Mouse (Mus musculus) forebrain, embryonic 15.5 days (tissue): ENCODE measurements around the gene Tsc1. TPM values are rescaled to one million over a fixed set of nuclear protein-coding genes. Genes with fewer than 3 reads are reported as not detected.

Experiments
- ATAC-seq: fragments of 200-750 bp; cut with Nextera tagmentation; replicated peaks from 2 replicates; pipeline ENCODE4 v1.8.0; 2017; ENCODE audit warnings: mild to moderate bottlenecking, moderate TSS enrichment, moderate library complexity
- H3K27ac ChIP-seq: fragments of 300-500 bp; sonication (generic); replicated peaks from 2 replicates; pipeline ENCODE4 v1.5.1; 2015; ENCODE audit warnings: mild to moderate bottlenecking, inconsistent platforms
- H3K27me3 ChIP-seq: fragments of 300-500 bp; sonication (generic); 2 replicates; pipeline ENCODE4 v1.6.1; 2015; ENCODE audit warnings: inconsistent platforms
- H3K36me3 ChIP-seq: fragments of 300-500 bp; sonication (generic); 2 replicates; pipeline ENCODE4 v1.6.1; 2015; ENCODE audit warnings: mild to moderate bottlenecking, inconsistent platforms
- H3K4me1 ChIP-seq: fragments of 300-500 bp; sonication (generic); 2 replicates; pipeline ENCODE4 v1.6.1; 2015; ENCODE audit warnings: inconsistent platforms
- H3K4me2 ChIP-seq: fragments of 300-500 bp; sonication (generic); replicated peaks from 2 replicates; pipeline ENCODE4 v1.6.1; 2015; ENCODE audit warnings: mild to moderate bottlenecking, inconsistent platforms
- H3K4me3 ChIP-seq: fragments of 300-500 bp; sonication (generic); 2 replicates; pipeline ENCODE4 v1.5.1; 2015; ENCODE audit warnings: mild to moderate bottlenecking, inconsistent platforms
- H3K9ac ChIP-seq: fragments of 300-500 bp; sonication (generic); replicated peaks from 2 replicates; pipeline ENCODE4 v1.6.1; 2015; ENCODE audit warnings: mild to moderate bottlenecking, inconsistent platforms
- H3K9me3 ChIP-seq: fragments of 300-500 bp; sonication (generic); 2 replicates; pipeline ENCODE4 v1.6.1; 2016; ENCODE audit warnings: inconsistent platforms
- WGBS: fragments of 180-500 bp; shearing (Covaris S2); methylation state at CpG from one replicate; pipeline ENCODE4 v1.1.7; 2015; ENCODE audit warnings: mixed read lengths; 5-methylcytosine and 5-hydroxymethylcytosine counted together
- polyA plus RNA-seq: library from polyadenylated mRNA; unstranded; fragments of >200 nt; fragmentation: Nextera tagmentation; extraction: Ambion mirVana; gene quantifications from 2 replicates; pipeline ENCODE4 v1.2.1, GENCODE M21; 2015

Tsc1 gene
- polyA plus RNA-seq, 1 experiment from 2014 or later = 35.8 TPM

DNA sequence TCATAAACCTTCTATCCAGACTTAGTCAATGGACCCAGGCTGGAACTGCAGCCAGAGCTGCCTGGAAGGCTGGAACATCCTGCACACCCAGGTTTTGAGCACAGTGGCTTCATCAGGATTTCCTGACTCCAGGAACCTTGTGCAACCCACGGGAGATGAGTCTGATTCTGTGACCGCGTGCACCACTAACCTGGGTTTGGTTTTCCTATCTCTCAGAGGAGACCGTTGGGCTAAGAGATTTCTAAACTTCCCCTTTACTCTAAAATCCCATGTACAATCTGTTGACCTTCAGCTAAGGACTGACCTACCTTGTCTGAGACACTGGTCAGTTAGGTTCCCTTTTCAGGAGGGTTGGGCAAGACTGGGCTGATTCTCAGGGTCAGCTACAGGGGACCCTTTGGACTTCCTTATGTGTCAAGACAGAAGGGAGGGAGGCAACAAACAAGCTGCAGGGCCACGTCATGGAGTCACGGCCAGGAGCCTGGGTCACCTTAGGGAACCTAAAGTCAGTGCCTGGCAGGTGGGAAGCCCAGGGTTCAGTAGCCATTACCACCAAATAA lies 22.2 kb upstream of the Tsc1 start:
- WGBS = 87% methylated on average over 6 of the region's 6 CpGs
- H3K9me3 ChIP-seq = no peaks in the 10 kb centered on the region
- no peak overlapping the region for H3K9ac ChIP-seq
- no peak overlapping the region for H3K4me2 ChIP-seq
- H3K27me3 ChIP-seq = peaks cover 23% of the 10 kb centered on the region
- H3K27ac ChIP-seq = no peak overlapping the region
- no peak for ATAC-seq
- H3K4me3 ChIP-seq = no peak overlapping the region
- no peaks in the 10 kb centered on the region for H3K4me1 ChIP-seq
- H3K36me3 ChIP-seq = no peaks in the 10 kb centered on the region

DNA sequence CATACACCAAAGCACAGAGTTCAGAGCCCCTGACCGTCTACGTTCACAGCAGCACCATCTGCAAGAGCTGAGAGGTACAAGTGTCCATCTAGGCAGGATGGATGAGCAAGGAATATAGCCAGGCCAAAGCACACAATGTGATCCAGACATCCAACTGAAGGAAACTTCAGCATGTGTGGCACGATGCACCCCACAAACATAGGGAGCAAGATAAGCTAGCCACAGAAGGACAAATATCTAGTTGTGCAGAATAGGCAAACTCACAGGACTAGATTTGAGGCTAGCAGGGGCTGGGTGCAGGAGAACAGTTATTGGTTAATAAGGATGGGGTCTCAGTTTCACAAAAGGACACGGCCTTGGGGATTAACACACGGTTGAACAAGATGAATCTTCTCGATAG lies 21.7 kb upstream of the Tsc1 start:
- Histone ChIP-seq H3K4me3 (no peak overlapping the region), H3K27ac (no peak overlapping the region), H3K9me3 (no peaks in the 10 kb centered on the region), H3K27me3 (peaks cover 23% of the 10 kb centered on the region), H3K4me1 (no peaks in the 10 kb centered on the region), H3K9ac (no peak overlapping the region), H3K4me2 (no peak overlapping the region), H3K36me3 (no peaks in the 10 kb centered on the region)
- no peak for ATAC-seq
- WGBS = 83% methylated on average over 6 of the region's 6 CpGs

GRCm38 (mm10) chr2:28620522-28620921 lies 20.5 kb upstream of the Tsc1 start:
- peaks cover 23% of the 10 kb centered on the region for H3K27me3 ChIP-seq
- ATAC-seq = no peak

GRCm38 (mm10) chr2:28621111-28621510 lies 19.9 kb upstream of the Tsc1 start:
- no peak overlapping the region for H3K27ac ChIP-seq
- H3K9me3 ChIP-seq = no peaks in the 10 kb centered on the region
- no peaks in the 10 kb centered on the region for H3K36me3 ChIP-seq
- H3K9ac ChIP-seq = no peak overlapping the region
- ATAC-seq = no peak
- H3K4me3 ChIP-seq = no peak overlapping the region
- H3K4me2 ChIP-seq = no peak overlapping the region
- WGBS = 27% methylated on average over 2 of the region's 2 CpGs
- peaks cover 23% of the 10 kb centered on the region for H3K27me3 ChIP-seq
- H3K4me1 ChIP-seq = no peaks in the 10 kb centered on the region

More at GRCm38 (mm10) chr2:28620522-28620921, 20.5 kb upstream of the Tsc1 start:
- Histone ChIP-seq H3K4me3 (no peak overlapping the region), H3K9ac (no peak overlapping the region), H3K4me1 (no peaks in the 10 kb centered on the region), H3K36me3 (no peaks in the 10 kb centered on the region), H3K27ac (no peak overlapping the region), H3K9me3 (no peaks in the 10 kb centered on the region), H3K4me2 (no peak overlapping the region)
- WGBS = 66% methylated on average over 10 of the region's 10 CpGs

- Histone ChIP-seq H3K27me3 (peaks cover 23% of the 10 kb centered on the region), H3K9me3 (no peaks in the 10 kb centered on the region), H3K36me3 (no peaks in the 10 kb centered on the region), H3K4me3 (no peak within 1 kb of the TSS), H3K4me1 (no peaks in the 10 kb centered on the region), H3K27ac (no peak within 1 kb of the TSS), H3K9ac (no peak within 1 kb of the TSS), H3K4me2 (no peak within 1 kb of the TSS)
- ATAC-seq = no peak
- 6% methylated on average over 16 of the region's 16 CpGs for WGBS
Observed at GRCm38 (mm10) chr2:28621664-28622171, 19.3 kb upstream of the Tsc1 start, which contains the start of gene Gfi1b. Gene Gfi1b (minus strand): TSS chr2:28621982.

GRCm38 (mm10) chr2:28622521-28623124 lies 18.4 kb upstream of the Tsc1 start:
- WGBS = 21% methylated on average over 10 of the region's 10 CpGs
- Histone ChIP-seq H3K9me3 (no peaks in the 10 kb centered on the region), H3K4me2 (no peak overlapping the region), H3K9ac (no peak overlapping the region), H3K27me3 (peaks cover 23% of the 10 kb centered on the region), H3K27ac (no peak overlapping the region), H3K4me1 (no peaks in the 10 kb centered on the region), H3K36me3 (no peaks in the 10 kb centered on the region), H3K4me3 (no peak overlapping the region)
- no peak for ATAC-seq

DNA sequence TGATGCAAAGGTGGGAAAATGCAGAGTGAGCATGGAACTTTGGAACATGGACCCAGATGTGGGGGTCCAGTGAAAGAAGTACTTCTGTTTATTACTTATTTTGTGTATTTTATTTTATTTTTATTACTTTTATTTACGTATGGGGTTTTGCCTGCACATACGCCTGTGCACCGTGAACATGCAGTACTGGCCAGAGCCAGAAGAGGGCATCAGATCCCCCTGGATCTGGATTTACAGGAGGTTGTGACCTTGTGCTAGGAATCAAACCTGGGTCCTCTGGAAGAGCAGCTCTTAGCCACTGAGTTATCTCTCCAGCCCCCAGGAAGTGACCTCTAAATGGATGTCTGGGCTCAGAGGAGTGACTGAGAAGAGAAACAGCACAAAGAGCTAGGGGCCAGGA lies 16.2 kb upstream of the Tsc1 start:
- Histone ChIP-seq H3K27ac (no peak overlapping the region), H3K4me3 (no peak overlapping the region), H3K4me2 (no peak overlapping the region), H3K36me3 (no peaks in the 10 kb centered on the region), H3K4me1 (no peaks in the 10 kb centered on the region), H3K9ac (no peak overlapping the region), H3K9me3 (no peaks in the 10 kb centered on the region), H3K27me3 (peaks cover 23% of the 10 kb centered on the region)
- WGBS = 87% methylated on average over 3 of the region's 3 CpGs
- ATAC-seq = no peak

GRCm38 (mm10) chr2:28626038-28626437 lies 15.0 kb upstream of the Tsc1 start:
- H3K4me2 ChIP-seq = no peak overlapping the region
- no peaks in the 10 kb centered on the region for H3K9me3 ChIP-seq
- no peaks in the 10 kb centered on the region for H3K4me1 ChIP-seq
- ATAC-seq = no peak
- H3K4me3 ChIP-seq = no peak overlapping the region
- 78% methylated on average over 3 of the region's 3 CpGs for WGBS
- H3K9ac ChIP-seq = no peak overlapping the region
- no peak overlapping the region for H3K27ac ChIP-seq
- peaks cover 16% of the 10 kb centered on the region for H3K27me3 ChIP-seq
- no peaks in the 10 kb centered on the region for H3K36me3 ChIP-seq

DNA sequence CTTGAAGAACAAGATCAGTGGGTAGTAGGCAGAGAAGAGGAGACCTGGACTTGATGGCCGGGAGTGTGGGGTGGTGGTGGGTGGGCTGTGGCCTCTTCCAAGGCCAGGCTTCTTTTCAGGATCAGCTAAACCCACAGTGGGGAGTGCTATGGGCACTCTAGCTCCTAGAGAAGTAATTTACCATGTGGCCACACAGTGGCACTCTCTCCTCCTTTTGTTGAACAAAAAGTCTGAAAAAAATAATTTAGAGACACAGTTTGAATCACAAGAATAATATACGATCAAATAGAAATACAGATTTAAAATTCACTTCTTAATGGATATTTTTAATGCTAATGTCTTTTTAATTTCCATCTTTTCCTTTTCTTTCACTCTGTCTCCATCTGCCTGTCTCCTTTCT lies 13.0 kb upstream of the Tsc1 start:
- no peaks in the 10 kb centered on the region for H3K36me3 ChIP-seq
- H3K9me3 ChIP-seq = no peaks in the 10 kb centered on the region
- no peak for ATAC-seq
- WGBS = 61% methylated on average over 2 of the region's 2 CpGs
- no peak overlapping the region for H3K4me3 ChIP-seq
- no peaks in the 10 kb centered on the region for H3K27me3 ChIP-seq
- no peaks in the 10 kb centered on the region for H3K4me1 ChIP-seq
- H3K27ac ChIP-seq = no peak overlapping the region
- no peak overlapping the region for H3K9ac ChIP-seq
- no peak overlapping the region for H3K4me2 ChIP-seq

- no peak overlapping the region for H3K27ac ChIP-seq
- H3K9ac ChIP-seq = no peak overlapping the region
- ATAC-seq = no peak
- H3K27me3 ChIP-seq = no peaks in the 10 kb centered on the region
- no peaks in the 10 kb centered on the region for H3K4me1 ChIP-seq
- H3K4me2 ChIP-seq = no peak overlapping the region
- H3K36me3 ChIP-seq = no peaks in the 10 kb centered on the region
- 67% methylated on average over 4 of the region's 4 CpGs for WGBS
- no peak overlapping the region for H3K4me3 ChIP-seq
- H3K9me3 ChIP-seq = no peaks in the 10 kb centered on the region
Observed at GRCm38 (mm10) chr2:28629911-28630381, 11.1 kb upstream of the Tsc1 start.

GRCm38 (mm10) chr2:28632626-28633025 lies 8.4 kb upstream of the Tsc1 start:
- Histone ChIP-seq H3K4me3 (no peak overlapping the region), H3K36me3 (no peaks in the 10 kb centered on the region), H3K9ac (no peak overlapping the region), H3K9me3 (no peaks in the 10 kb centered on the region), H3K27me3 (no peaks in the 10 kb centered on the region), H3K4me1 (no peaks in the 10 kb centered on the region), H3K27ac (no peak overlapping the region), H3K4me2 (no peak overlapping the region)
- ATAC-seq = no peak
- 61% methylated on average over 1 of the region's 1 CpGs for WGBS

DNA sequence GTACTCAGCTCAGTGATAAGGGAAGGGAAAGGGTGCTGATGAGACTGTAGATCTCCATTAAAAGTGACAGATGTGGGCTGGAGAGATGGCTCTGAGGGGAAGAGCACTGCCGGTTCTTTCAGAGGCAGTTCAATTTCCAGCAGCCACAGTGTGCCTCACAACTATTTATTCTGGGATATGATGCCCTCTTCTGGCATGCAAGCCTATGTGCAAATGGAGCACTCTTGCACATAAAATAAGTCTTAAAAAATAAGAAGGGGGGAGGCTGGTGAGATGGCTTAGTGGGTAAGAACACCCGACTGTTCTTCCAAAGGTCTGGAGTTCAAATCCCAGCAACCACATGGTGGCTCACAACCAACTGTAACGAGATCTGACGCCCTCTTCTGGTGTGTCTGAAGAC lies 7.9 kb upstream of the Tsc1 start:
- H3K9me3 ChIP-seq = no peaks in the 10 kb centered on the region
- peaks cover under 1% of the 10 kb centered on the region; the same call in 1 of the 2 replicates for H3K4me1 ChIP-seq
- H3K9ac ChIP-seq = no peak overlapping the region
- no peaks in the 10 kb centered on the region for H3K36me3 ChIP-seq
- no peak overlapping the region for H3K27ac ChIP-seq
- no peak overlapping the region for H3K4me2 ChIP-seq
- H3K4me3 ChIP-seq = no peak overlapping the region
- ATAC-seq = no peak
- no peaks in the 10 kb centered on the region for H3K27me3 ChIP-seq
- 57% methylated on average over 4 of the region's 4 CpGs for WGBS

- no peaks in the 10 kb centered on the region for H3K36me3 ChIP-seq
- H3K9ac ChIP-seq = no peak overlapping the region
- ATAC-seq = no peak
- H3K4me2 ChIP-seq = no peak overlapping the region
- WGBS = 89% methylated on average over 1 of the region's 1 CpGs
- H3K4me1 ChIP-seq = peaks cover 5% of the 10 kb centered on the region; the same call in 1 of the 2 replicates
- H3K27me3 ChIP-seq = no peaks in the 10 kb centered on the region
- H3K9me3 ChIP-seq = no peaks in the 10 kb centered on the region
- H3K27ac ChIP-seq = no peak overlapping the region
- no peak overlapping the region for H3K4me3 ChIP-seq
Observed at GRCm38 (mm10) chr2:28635199-28635598, 5.8 kb upstream of the Tsc1 start.
